Mouse (Mus musculus) neural tube, embryonic 10.5 days (tissue): ENCODE data around the gene Abhd2.

Experiments
- DNase-seq: peaks from one replicate; pipeline ENCODE4 v3.0.0-alpha.2; 2017; ENCODE audit warnings: low spot score; ENCODE audit errors: extremely low spot score

The Abhd2 gene

DNA sequence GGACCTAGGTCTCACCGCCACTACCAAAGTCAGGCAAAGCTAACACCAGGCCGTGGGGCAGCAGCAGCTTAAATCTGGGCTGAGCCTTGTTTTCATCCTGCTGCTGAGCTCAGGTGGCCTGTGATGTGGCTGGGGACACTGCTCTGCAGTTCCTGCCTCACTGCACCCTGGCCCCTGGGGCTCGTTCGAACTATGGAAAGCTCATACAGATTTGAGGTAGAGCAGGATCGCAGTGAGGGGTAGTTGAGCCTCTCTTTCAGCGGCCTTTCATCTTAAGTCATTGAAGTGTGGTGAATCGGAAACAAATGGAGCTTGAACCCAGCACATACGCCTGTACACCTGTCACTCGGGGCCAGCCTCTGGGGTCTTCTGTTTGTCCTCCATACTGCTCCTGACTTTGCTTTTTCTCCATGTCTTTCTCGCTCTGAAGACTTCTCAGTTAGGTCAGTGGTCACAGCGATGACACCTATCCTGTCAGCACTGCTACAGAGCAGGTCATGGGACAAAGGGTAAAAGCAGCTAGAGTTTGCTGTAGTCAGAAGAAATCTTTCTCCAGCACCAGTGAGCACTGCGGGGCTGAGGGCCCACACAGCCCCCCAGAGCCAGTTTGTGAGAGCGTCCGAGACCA is 20.7 kb downstream of the Abhd2 start:
- DNase-seq: no peak

DNA sequence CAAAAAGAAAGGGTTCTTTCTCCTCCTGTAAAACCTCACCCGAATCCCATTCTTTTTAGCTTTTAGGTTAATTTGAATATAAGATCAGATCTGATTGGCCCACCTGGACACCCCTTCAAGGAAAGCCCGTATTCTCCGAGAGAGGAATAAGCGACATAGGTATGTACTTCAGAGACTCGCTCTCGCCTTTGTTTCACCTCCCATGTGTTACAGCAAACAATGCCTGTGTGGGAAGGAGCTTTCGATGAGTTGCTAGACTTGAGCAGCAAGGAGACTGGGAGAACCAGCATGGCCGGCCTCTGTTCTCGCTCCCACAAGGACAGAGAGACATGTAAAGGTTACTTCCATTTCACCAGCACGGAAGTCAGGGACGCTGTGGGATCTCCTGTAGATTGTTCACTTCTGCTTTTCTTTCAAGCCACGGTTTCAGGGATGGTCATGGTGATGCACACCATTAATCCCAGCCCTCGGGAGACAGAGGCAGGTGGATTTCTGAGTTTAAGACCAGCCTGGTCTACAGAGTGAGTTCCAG is 21.5 kb downstream of the Abhd2 start:
- no peak for DNase-seq

DNA sequence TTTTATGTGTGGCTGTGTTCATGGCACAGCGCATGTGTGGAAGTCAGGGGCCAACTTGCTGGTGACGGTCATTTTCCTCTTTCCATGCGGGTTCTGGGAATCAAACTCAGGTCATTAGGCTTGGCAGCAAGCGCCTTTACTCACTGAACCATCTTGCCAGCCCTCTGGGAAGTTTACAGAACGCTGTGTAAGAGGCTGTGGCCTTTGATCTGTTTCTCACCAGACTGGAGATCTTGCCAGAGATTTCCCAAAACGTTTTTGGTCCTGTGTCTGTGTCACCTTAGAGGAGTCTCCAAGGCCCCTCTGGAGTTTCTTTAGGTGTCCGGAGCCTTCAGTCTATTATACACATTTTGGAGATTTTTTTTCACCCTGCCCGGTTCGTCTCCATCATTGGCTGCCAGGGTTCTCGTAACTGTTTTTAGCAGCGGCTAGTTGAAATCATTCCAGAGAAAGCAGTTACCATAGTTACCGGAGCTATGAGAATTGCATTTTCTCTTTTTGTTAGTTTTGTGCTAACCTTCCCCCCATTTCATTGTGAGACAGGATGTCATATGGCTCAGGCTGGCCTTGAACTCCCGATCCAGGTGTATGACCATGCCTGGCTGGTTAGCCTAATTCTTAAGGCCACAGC is 22.3 kb downstream of the Abhd2 start:
- no peak for DNase-seq

DNA sequence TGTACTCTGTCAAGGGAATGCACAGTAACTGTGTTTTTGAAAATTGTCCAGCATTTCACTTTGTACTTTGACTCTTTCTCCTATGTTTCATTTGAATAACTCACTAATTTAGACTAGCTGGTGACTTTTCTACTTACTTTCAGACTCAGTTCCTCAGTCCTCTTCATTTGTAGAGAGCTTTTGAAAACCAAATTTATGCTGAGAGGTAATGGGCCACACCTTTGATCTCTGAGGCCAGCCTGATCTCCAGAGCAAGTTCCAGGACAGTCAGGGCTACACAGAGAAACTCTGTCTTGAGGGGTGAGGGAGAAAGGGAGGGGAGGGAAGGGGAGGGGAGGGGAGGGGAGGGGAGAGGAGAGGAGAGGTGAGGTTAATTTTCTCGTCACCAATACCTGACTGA is 25.7 kb downstream of the Abhd2 start:
- DNase-seq: no peak

DNA sequence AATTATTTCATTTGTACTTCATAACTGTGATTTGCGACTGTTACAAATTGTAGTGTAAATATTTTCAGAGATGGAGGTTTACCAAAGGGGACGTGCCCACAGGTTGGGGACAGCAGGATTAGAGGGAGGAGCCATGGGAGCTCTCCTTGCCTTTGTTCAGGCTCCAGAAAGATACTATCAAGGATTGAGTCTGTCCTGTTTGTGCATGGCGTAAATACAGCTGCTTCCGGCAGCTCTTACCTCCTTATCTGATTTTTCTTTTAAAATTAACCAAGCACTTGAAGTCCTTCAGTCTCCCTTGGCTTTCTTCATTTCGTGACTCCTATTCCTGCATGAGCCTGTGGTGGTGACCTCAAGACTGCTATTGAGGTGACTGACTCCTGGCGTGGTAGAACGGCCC is 26.5 kb downstream of the Abhd2 start:
- no peak for DNase-seq

DNA sequence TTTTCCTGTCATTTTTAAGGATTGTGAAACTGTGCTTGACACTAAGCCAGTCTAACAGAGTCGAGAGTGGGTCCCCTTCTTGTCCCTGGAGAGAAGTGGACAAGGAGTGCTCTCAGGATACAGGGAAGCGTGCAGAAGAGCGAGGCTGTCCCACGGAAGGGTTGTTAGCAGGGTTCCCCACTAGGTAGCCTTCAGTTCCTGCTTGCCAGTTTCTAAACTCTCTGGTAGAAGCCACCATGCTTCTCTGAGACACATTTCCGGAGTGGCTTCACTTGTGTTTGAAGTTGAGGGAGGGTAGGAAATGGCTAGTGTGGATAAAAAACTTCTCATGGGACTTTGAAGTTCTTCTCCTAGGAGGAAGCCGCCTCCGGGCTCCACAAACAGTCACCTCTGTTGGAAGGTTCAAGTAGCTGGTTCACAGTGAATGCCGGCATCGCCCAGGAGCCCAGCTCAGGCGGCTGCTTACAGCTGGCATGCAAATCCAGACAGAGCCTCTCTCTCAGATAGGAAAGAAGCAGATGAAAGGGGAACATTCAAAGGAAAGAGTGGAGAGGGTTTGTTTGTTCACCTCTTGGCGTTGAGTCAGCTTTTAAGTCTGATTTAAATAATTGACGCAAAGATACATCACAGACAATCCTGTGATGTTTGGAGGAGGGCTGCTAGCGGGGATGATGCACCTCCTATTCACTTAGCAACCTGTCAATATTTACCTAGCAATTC is 27.6 kb downstream of the Abhd2 start:
- DNase-seq: no peak

DNA sequence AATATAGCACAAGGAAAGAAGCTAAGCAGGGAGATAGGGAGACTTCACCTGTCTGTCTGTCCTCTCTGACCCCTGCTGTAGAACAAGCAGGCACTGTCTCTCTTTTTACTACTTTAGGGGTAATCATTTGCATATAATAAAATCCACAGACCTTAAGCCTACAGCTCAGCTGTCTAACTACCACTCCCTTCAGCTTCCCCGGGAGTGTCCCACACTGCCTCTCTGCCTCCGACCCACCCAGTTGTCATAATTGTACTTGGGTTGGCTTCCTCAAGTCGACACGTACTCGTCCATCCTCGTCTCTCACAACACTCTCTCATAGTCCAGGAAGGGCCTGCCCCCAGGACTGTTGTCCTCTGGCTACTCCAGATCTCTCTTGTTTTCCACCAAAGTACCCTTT is 29.1 kb downstream of the Abhd2 start:
- no peak for DNase-seq

DNA sequence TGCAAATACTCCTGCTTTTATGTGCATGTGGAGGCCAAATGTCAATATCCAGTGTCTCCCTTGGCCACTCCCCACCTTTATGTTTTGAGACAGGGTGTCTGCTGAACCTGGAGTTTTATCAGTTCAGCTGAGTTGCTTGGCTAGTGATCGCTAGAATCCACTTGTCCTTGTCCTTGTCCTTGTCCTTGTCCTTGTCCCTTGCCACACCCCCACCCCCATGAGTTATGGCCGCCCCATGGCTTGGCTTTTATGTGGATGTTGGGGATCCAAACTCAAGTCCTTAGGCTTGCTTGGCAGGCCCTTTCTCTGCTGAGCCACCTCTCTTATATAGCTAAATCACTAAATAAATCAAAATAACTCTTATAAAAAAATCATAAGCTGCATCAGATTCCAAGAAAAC is 29.6 kb downstream of the Abhd2 start:
- no peak for DNase-seq

DNA sequence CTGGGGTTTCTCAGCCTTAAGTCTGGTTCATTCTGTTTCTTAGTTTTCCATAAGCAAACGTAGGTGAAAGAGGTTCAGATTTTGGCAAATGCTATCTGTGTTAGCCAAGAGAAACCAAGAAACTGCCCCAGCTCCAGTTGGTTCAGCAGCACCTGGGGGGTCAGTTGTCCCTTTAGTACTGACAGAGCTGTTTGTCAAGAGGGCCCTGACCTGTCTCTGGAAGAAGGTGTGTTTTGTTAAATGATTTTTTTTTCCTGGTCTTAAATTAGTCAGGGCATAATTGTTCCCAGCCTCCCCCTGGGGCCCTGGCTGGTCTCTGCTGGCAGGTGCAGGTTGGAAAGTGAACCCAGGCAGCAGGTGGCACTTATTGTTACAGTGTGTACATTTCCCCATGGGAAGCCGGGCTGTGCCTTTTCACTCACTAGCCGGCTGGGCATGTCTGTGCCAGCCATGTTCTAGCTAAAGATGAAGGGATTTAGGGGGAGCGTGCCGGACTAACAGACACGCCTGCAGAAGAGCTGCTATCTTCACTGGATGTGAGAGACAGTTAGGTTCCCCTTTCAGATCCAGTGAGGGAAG is 30.3 kb downstream of the Abhd2 start:
- no peak for DNase-seq

DNA sequence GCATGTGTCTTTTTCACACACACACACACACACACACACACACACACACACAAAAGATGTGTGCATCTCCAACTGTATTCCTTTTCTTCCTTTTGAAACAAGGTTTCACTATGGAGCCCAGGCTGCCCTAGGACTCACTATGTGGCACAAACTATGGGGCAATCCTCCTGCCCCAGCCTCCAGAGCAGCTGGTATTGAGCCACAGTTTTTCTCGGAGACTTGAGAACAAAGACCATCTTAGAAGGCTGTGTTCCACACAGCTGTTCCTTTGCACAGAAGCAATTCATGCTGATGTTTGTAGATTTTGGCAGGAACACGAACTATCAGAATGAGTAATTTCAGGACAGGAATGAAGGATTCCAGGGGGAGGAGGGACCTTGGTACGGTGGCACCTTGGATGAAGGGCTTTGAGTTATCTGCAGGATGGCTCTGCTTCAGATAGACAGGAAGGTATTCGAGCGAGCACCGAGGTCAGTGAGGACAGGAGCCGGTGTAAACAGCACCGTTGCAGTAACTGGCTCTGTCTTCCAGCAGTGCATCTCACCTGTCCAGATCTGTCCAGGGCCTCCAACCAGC is 35.5 kb downstream of the Abhd2 start:
- DNase-seq: no peak

DNA sequence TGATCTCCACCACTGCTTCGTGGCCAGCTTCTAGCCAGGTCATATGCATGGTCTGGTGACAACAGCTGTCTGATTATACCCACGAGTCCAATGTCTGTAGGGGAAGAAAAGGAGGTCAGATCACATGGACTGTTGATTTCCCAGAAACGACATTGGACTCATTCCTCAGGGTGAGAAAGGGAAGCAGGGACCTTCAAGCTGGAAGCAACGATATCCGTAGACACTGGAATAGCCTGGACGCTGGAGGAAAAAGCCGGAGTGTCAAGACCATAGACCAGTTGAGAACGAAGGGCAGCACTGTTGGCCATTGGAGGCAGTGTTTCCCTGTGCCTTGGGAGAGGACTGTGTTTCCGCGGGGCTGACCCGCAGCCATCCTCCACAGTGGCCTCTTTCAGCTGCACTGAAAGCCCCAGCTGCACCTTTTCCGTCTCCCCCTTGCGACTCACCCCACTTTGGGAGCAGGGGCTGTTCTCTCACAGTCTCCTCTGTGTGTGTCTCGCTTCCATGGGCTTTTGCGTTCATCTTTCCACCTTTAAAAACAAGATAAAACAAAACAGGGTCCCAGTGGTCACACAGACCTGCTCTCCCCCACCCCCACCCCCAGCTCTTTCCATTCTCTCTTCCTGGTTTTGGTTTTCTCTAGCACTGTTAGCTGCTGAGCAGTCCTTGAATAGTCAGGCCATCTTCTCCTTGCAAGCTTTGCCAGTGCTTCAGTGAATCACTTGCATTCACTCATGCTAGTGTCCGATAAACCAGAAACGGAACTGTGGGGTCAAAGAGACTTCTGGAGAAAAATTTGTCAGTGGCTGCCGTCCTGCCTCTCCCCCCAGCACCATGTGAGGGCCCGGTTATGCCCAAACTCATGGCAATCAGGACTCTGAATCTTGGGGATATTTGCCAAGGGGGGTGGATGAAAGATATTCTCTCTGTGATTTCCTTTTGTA is 36.5 kb downstream of the Abhd2 start:
- peak; percentile 20 for DNase-seq

DNA sequence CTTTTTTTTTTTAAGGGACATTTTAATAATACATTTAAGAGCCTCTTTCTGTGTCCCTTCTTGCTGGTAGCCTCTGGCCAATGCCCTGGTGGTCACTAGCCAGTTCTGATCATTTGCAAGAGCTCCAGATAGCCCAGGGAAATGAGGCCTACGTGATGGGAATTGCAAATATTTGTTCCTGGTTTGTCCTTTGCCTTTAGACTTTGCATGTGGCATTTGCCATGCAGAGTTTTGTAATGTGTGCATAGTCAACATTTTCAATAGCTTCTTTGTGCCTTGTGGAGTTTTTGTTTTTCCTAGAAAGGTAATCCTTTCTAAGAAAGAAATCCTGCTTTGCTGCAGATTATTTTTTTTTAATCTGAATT is 37.2 kb downstream of the Abhd2 start:
- no peak for DNase-seq

DNA sequence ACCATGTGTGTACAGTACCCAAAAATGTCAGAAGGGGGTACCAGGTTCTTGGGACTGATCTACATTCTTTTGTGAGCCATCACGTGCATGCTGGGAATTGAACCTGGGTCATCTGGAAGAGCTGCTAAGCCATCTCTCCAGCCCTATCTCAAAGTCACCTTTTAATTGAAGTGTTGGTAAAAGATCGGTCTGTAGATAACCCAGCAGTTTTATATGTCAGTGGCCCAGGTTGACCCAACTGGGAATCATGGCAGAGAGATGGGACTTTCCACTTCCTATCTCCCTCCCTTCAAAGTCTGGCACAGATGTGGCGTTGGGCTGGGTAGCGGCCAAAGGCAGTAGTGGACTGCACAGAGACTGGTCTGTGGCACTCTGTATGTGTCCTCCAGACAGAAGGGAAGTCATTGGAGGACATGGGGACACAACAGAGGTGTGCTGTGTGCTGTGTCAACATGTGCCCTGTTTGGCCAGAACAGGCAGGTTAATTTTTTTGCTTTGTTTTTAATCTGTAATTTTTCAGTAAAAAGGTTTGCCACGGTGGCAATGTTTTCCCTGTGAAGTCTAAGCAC is 38.5 kb downstream of the Abhd2 start:
- no peak for DNase-seq

DNA sequence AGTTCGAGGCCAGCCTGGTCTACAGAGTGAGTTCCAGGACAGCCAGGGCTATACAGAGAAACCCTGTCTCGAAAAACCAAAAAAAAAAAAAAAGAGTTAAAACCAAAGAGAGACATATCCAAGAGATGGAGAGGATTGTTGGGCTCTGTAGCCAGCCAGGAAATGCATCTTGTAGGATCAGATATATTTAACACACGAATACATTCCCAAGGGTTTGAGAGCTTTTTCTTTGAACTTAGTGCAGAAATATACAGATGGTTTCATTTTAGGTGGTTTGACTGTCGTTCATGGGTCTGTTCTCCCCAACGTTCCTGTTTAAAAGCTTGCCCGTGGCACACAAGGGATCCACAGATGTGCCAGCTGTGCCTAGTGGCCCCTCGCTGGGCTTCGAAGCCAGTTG is 39.2 kb downstream of the Abhd2 start:
- no peak for DNase-seq

DNA sequence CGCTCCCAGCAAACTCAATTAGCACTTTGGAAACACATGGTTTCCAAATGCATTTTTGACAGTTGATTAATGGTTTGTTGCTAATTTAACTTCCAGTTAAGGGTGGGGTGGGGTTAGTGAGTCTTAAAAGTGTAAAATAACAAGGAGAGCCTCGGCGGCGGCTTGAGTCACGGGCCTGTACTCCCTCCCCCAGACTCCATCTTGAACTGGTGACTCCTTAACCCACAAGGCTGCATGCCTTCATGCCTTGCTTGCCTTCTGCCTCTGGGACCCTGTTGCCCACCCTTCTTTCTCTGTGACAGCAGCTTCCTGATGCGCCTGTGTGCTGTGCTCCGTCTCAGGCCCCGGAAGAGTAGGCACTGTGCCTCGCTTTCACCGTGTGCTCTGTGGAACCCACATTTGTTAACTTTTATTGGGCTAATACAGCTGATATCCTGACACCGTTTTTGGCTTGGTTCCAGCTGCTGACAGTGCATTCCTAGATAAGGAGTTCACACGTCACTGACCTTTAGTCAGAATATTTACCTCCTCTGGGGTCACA is 40.6 kb downstream of the Abhd2 start:
- DNase-seq: peak; percentile 20

DNA sequence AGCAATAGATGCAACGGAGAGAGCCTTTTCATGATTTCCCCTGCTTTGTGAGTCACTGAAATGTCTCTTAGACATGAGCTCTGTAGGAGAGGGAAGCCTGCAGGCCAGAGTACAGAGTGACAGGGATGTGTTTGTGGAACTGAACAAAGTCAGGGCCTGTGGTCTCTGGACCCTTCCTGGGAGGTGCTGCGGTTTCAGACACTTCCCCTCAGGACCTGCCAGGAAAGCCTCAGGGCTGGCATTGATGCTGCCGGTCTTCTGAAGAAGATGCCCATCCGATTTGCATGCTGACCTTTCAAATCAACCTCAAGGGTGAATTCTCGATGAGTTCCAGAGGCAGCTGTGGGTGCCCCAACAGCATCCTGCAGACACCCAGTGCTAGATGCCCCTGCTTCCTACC is 41.5 kb downstream of the Abhd2 start:
- DNase-seq: no peak

DNA sequence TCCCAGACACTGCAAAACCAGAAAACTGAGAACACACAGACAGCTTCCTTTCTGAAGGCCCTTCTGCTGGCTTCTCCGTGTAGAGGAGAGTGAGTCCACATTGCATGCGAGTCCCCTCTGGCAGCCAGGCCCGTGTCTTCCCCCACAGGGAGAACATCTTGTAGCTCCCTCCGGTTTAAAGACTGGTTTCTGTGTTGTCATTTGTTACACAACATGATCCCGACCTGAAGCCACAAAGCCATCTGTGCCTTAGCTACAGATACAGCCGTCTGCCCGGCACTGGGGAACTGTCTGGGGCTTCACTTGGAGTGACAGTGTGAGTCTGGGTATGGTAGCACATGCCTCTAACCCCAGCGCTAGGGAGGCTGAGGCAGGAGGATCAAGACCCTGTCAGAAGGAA is 42.1 kb downstream of the Abhd2 start:
- DNase-seq: no peak

DNA sequence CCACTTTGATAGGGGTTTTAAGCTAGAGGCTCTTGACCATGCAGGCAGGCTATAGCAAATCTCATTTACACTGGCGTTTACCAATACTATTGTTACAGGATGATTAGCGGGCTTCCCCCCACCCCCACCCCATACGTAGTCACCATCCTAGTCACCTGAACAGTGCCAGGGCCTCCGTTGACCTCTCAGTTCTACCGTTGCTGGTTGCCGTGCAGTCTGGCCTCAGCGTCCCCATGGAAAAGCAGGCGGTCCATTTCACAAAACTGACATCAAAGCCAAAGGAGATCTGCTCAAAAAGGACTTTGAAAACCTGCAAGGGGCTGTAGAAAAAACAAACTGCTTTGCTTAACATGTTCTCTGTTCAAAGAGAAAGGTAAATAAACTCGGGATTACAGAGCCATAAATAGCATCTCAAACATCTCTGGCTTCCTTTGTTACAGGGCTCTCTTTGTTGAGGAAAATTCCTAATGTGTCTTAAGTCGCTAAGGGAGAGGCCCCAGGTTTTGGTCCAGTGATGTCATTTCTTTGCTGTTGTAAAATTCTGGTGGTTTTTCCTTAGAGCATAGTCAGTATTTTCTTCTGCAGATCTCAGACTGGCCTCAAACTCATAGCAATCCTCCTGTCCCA is 43.2 kb downstream of the Abhd2 start:
- no peak for DNase-seq

DNA sequence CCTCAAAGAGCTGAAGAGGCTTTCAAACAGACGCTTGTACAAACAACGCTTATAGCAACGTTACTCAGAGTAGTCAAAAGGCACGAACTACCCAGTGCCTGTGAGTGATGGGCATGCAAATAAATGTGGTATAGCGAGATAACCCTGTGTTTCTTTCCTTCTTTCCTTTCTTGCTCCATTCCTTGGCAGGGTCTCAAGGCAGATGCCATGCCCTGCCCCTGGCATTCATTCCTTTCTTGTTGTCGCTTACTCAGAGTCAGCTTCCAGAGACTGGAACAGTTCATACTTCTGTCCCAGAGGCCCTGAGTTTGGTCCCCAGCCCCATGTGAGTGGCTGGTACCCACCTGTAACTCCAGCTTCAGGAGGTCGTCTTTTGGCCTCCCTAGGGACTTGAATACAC is 44.6 kb downstream of the Abhd2 start:
- no peak for DNase-seq
